Mouse (Mus musculus): ENCODE results near the gene Taf6l.

Gene Taf6l

GRCm38 (mm10) chr19:8786008-8786781 lies at the start of gene Taf6l:
Taf6l (minus strand) TSS chr19:8786417.
- DNase-seq (ENCODE audit: extremely low spot score, low read depth, low spot score), result peak; percentile 83

- no peak for DNase-seq (ENCODE audit: extremely low spot score, low read depth, low spot score)
Observed at GRCm38 (mm10) chr19:8832971-8833370, 46.8 kb upstream of the Taf6l start.

- no peak for DNase-seq (ENCODE audit: extremely low spot score, low read depth, low spot score)
Observed at GRCm38 (mm10) chr19:8831262-8831661, 45.0 kb upstream of the Taf6l start.

GRCm38 (mm10) chr19:8830664-8831063 lies 44.4 kb upstream of the Taf6l start:
- DNase-seq (ENCODE audit: extremely low spot score, low read depth, low spot score), result no peak

GRCm38 (mm10) chr19:8829660-8830059 lies 43.4 kb upstream of the Taf6l start, which contains the start of gene AC129217.1:
AC129217.1 (plus strand) TSS chr19:8829773.
- no peak for DNase-seq (ENCODE audit: extremely low spot score, low read depth, low spot score)

- DNase-seq (ENCODE audit: extremely low spot score, low read depth, low spot score), result no peak
Observed at GRCm38 (mm10) chr19:8822696-8823095, 36.5 kb upstream of the Taf6l start.

- no peak for DNase-seq (ENCODE audit: extremely low spot score, low read depth, low spot score)
Observed at GRCm38 (mm10) chr19:8821146-8821545, 34.9 kb upstream of the Taf6l start.

- DNase-seq (ENCODE audit: extremely low spot score, low read depth, low spot score), result no peak
Observed at GRCm38 (mm10) chr19:8820424-8820956, 34.3 kb upstream of the Taf6l start.

- DNase-seq (ENCODE audit: extremely low spot score, low read depth, low spot score), result peak; percentile 97
Observed at GRCm38 (mm10) chr19:8819596-8820423, 33.6 kb upstream of the Taf6l start, which contains the start of gene Hnrnpul2. Hnrnpul2 (plus strand) TSS chr19:8820010.

- peak; percentile 64 for DNase-seq (ENCODE audit: extremely low spot score, low read depth, low spot score)
Observed at GRCm38 (mm10) chr19:8818801-8819595, 32.8 kb upstream of the Taf6l start, which contains the start of gene Ttc9c. Ttc9c (minus strand) TSS chr19:8819333.

GRCm38 (mm10) chr19:8818301-8818798 lies 32.1 kb upstream of the Taf6l start:
- no peak for DNase-seq (ENCODE audit: extremely low spot score, low read depth, low spot score)

GRCm38 (mm10) chr19:8817001-8817400 lies 30.8 kb upstream of the Taf6l start:
- DNase-seq (ENCODE audit: extremely low spot score, low read depth, low spot score), result no peak

GRCm38 (mm10) chr19:8815812-8816211 lies 29.6 kb upstream of the Taf6l start:
- no peak for DNase-seq (ENCODE audit: extremely low spot score, low read depth, low spot score)

- no peak for DNase-seq (ENCODE audit: extremely low spot score, low read depth, low spot score)
Observed at GRCm38 (mm10) chr19:8806810-8807209, 20.6 kb upstream of the Taf6l start.

GRCm38 (mm10) chr19:8803879-8804660 lies 17.9 kb upstream of the Taf6l start:
- no peak for DNase-seq (ENCODE audit: extremely low spot score, low read depth, low spot score)

GRCm38 (mm10) chr19:8803204-8803780 lies 17.1 kb upstream of the Taf6l start:
- no peak for DNase-seq (ENCODE audit: extremely low spot score, low read depth, low spot score)

GRCm38 (mm10) chr19:8802130-8802821 lies 16.1 kb upstream of the Taf6l start, which contains the start of gene Zbtb3:
Zbtb3 (plus strand) TSS chr19:8802555.
- DNase-seq (ENCODE audit: extremely low spot score, low read depth, low spot score), result peak; percentile 95

GRCm38 (mm10) chr19:8798947-8799315 lies 12.7 kb upstream of the Taf6l start:
- no peak for DNase-seq (ENCODE audit: extremely low spot score, low read depth, low spot score)

All from hindlimb bud, embryonic 11.5 days (tissue).